Mouse (Mus musculus) CH12F3 (cell line): ENCODE measurements around the gene AC131692.1.
"Not testable (repeated sequence)": the region's sequence is repeated elsewhere in the genome, so short reads cannot be mapped to it uniquely, and the experiment has no call there.

Experiments
- in situ Hi-C: fragments of 300-500 bp; cut with MboI; formaldehyde crosslinking; loops from 2 replicates; pipeline ENCODE4 v1.14.3; 2020; ENCODE audit warnings: low sequenced_read_pairs

The AC131692.1 gene

GRCm38 (mm10) chr19:6117346-6117985 lies 23.2 kb downstream of the AC131692.1 start:
- in situ Hi-C loops: no loop called here

DNA sequence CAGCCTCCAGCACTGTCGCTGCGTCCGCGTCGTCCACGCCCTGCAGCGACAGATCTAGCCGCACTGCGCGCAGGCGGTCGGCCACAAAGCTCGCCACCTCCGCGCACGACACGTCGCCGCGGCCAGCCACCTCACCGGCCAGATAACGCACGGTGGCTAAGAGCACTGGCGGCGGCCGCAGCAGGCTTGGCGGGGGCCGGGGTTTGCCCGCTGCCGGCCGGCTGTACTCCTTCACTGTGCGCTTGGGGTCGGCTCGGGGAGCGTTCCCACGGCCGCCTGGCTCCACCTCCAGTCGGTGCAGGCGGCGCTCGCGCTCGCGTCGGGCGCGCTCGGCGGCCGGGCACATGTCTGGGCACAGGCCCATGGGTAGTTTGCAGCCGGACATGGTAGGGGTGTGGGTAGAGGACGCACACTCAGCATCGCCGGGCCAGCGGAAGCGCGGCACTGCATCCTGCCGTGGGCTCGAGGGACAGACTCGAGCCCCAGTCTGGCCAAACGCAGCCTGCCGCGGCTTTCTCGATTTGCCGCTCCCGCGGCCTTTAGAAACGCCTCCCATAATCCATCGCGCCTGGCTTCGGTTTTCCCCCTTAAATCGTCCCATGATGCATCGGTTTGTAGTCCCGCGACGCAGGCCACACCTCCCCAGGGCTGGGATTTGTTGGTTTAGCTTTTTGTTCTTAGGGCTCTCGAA lies 23.9 kb downstream of the AC131692.1 start, which contains the start of gene Sac3d1:
Sac3d1 (minus strand) TSS at position 665 of the 691 bp plus-strand sequence.
- in situ Hi-C loops: no loop called here

GRCm38 (mm10) chr19:6118677-6119185 lies 24.5 kb downstream of the AC131692.1 start:
- in situ Hi-C loops: no loop called here

GRCm38 (mm10) chr19:6121761-6122160 lies 27.5 kb downstream of the AC131692.1 start:
- in situ Hi-C loops: loop anchor here (10.0 kb wide), 1 partner anchor 157 kb away; the partner anchor contains the start of gene Pola2

DNA sequence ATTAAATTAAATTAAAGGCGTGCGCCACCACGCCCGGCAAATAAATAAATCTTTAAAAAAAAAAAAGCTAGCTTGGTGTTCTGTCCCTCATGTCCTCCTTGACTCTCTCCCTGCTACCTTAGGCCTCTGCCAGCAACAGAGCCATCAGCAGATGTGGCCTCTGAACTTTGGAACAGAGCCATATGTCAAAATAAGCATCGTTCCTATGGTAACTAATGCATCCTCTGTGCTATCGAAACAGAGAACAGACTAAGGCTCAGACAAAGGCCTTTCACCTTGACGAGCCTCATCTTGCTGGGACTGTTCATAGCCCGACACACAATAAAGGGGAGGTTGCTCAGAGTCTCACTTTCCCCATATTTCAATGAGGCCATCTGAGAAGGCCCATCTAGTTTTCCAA lies 29.1 kb downstream of the AC131692.1 start:
- in situ Hi-C loops: loop anchor here (10.0 kb wide), 1 partner anchor 159 kb away; the partner anchor contains the start of gene Pola2

GRCm38 (mm10) chr19:6124898-6125297 lies 30.7 kb downstream of the AC131692.1 start:
- in situ Hi-C loops: loop anchor here (10.0 kb wide), 1 partner anchor 160 kb away; the partner anchor contains the start of gene Pola2

DNA sequence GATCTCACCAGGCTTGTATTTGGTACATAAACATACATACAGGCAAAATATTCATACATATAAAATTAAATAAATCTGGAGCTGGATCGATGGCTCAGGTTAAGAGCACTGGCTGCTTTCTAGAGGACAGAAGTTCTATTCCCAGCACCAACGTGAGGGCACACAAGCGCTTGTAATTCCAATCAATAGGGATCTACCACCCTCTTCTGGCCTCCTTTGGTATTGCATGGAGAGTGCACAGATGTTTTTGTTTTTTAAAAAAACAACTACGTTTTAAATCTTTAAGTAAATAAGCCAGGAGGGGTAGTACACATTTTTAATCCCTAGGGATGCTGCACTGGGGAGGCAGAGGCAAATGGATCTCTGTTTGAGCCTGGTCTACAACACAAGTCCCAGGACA lies 32.1 kb downstream of the AC131692.1 start:
- in situ Hi-C loops: loop anchor here (10.0 kb wide), 1 partner anchor 161 kb away; the partner anchor contains the start of gene Pola2

GRCm38 (mm10) chr19:6126789-6127580 lies 32.8 kb downstream of the AC131692.1 start:
- in situ Hi-C loops: loop anchor here (10.0 kb wide), 1 partner anchor 162 kb away; the partner anchor contains the start of gene Pola2

DNA sequence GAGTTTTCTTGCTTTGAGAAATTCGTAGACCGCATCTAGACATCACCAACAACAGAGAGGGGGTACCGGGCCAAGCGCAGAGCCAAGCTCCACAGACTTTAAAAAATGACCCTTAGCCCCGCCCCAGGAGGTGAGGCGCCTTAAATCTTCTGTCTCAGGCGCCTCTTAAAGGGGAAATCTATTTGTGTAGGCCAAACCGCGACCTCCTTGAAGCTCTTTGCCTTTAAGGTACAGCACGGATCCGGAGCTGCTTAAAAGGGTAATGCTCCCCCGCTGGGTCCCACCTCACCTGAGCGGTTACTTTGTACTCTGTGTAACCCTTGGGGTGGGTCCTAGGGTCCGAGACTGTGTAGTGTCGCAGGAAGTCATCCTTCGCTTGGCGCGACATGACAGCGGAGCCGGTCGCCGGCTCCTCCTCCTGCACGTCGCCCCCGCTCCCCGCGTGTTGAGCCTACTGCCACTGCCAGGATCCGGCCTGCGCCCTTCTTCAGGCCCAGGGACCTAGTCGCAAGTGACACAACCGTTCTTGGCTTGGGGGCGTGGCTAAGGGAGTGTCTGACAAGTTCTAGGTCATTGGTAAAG lies 33.6 kb downstream of the AC131692.1 start, which contains the start of gene Snx15:
Snx15 (minus strand) TSS at position 545 of the 582 bp plus-strand sequence.
- in situ Hi-C loops: loop anchor here (10.0 kb wide), 1 partner anchor 163 kb away; the partner anchor contains the start of gene Pola2

- in situ Hi-C loops: not testable (repeated sequence)
These were observed 36.4 kb downstream of the AC131692.1 start for GRCm38 (mm10) chr19:6130414-6131128.

GRCm38 (mm10) chr19:6132171-6132827 lies 38.1 kb downstream of the AC131692.1 start:
- in situ Hi-C loops: no loop called here

- in situ Hi-C loops: not testable (repeated sequence)
These were observed 39.0 kb downstream of the AC131692.1 start for GRCm38 (mm10) chr19:6133197-6133596.

GRCm38 (mm10) chr19:6136397-6136796 lies 42.2 kb downstream of the AC131692.1 start:
- in situ Hi-C loops: no loop called here

- in situ Hi-C loops: no loop called here
These were observed 45.5 kb downstream of the AC131692.1 start for GRCm38 (mm10) chr19:6139701-6140100.

GRCm38 (mm10) chr19:6140374-6140677 lies 46.1 kb downstream of the AC131692.1 start:
- in situ Hi-C loops: no loop called here

DNA sequence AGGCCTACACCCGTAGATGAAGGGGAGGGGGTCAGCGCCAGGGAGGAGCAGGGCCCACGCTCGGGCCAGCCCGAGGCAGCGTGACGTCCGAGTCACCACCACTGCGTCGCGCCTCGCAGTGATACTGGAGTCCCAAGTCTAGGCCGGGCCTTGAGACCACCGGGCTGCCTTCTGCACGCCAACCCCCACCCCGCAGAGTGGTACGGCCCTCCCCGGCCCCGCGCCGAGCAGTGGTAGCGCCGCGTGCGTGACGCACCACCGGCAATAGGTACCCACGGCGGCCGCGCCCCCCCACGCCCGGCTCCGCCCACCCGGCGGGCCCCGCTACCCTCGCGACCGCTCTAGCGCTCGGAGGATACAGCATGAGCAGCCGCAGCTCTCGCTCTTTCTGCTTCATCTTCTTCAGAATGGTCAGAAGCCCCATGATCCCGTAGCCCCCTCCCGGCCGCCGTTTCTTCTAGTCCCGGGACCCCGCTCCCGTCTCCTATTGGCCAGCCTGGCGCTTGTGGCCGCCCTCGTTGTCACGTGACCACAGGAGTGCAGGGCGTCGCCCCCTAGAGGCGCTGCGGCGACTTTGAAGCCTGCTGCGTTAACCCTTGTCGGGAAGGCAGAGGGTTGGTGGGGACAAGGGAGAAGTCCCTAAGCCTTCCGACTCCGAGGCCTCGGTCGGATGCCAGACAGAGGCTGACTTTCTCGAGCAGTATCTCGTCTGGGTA lies 46.6 kb downstream of the AC131692.1 start, which contains the start of gene Batf2:
Batf2 (plus strand) TSS at position 306 of the 716 bp plus-strand sequence.
- in situ Hi-C loops: no loop called here

GRCm38 (mm10) chr19:6141394-6141749 lies 47.2 kb downstream of the AC131692.1 start, which contains the start of gene Arl2:
Gene Arl2, minus strand, starts transcription at chr19:6141548.
- in situ Hi-C loops: no loop called here

DNA sequence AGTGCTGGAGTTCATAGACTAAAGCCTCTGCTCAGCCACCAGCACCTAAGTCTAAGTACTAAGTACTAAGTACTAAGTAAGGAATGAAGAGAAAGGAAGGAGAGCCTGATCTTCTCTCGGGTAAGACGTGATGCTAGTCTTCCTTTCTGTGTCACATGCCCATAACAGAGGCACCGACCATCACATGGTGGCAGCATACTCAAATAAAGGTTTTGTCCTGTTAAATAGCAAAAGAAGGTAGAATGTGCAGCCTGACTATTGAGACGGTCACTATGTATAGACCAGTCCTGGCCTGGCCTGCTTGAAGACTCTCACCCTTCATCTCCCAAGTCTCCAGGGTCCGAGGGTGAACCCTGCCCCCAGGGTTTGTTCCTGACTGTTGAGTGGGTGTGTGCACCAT lies 50.6 kb downstream of the AC131692.1 start:
- in situ Hi-C loops: no loop called here
